Mouse (Mus musculus) lung, embryonic 15.5 days (tissue): ENCODE measurements around the gene Phf5a. TPM values are rescaled to one million over a fixed set of nuclear protein-coding genes. Genes with fewer than 3 reads are reported as not detected.

Experiments
- ATAC-seq: fragments of 200-750 bp; cut with Nextera tagmentation; 2 replicates; pipeline ENCODE4 v1.8.0; 2017; ENCODE audit warnings: moderate number of reproducible peaks, borderline replicate concordance; ENCODE audit not compliant: low FRiP score, low TSS enrichment; ENCODE audit errors: extremely low read depth
- H3K27ac ChIP-seq: fragments of 300-500 bp; sonication (generic); 2 replicates; pipeline ENCODE4 v1.5.1; 2015; ENCODE audit warnings: moderate library complexity, mild to moderate bottlenecking, inconsistent platforms
- H3K27me3 ChIP-seq: fragments of 300-500 bp; sonication (generic); 2 replicates; pipeline ENCODE4 v1.6.1; 2015; ENCODE audit warnings: inconsistent platforms
- H3K36me3 ChIP-seq: fragments of 300-500 bp; sonication (generic); 2 replicates; pipeline ENCODE4 v1.6.1; 2015; ENCODE audit warnings: inconsistent platforms
- H3K4me1 ChIP-seq: fragments of 300-500 bp; sonication (generic); 2 replicates; pipeline ENCODE4 v1.6.1; 2015; ENCODE audit warnings: inconsistent platforms
- H3K4me2 ChIP-seq: fragments of 300-500 bp; sonication (generic); 2 replicates; pipeline ENCODE4 v1.6.1; 2015; ENCODE audit warnings: inconsistent platforms, mild to moderate bottlenecking, moderate library complexity
- H3K4me3 ChIP-seq: fragments of 300-500 bp; sonication (generic); 2 replicates; pipeline ENCODE4 v1.5.1; 2015; ENCODE audit warnings: mild to moderate bottlenecking, inconsistent platforms
- H3K9ac ChIP-seq: fragments of 300-500 bp; sonication (generic); 2 replicates; pipeline ENCODE4 v1.6.1; 2015; ENCODE audit warnings: inconsistent platforms
- H3K9me3 ChIP-seq: fragments of 300-500 bp; sonication (generic); 2 replicates; pipeline ENCODE4 v1.6.1; 2016; ENCODE audit warnings: inconsistent platforms
- WGBS: fragments of 180-500 bp; shearing (Covaris S2); methylation state at CpG from one replicate; pipeline ENCODE4 v1.1.7; 2015; 5-methylcytosine and 5-hydroxymethylcytosine counted together
- polyA plus RNA-seq: library from polyadenylated mRNA; unstranded; fragments of >200 nt; fragmentation: Nextera tagmentation; extraction: Ambion mirVana; gene quantifications from 2 replicates; pipeline ENCODE4 v1.2.1, GENCODE M21; 2015

The Phf5a gene
- polyA plus RNA-seq, 1 experiment from 2014 or later = 172 TPM

DNA sequence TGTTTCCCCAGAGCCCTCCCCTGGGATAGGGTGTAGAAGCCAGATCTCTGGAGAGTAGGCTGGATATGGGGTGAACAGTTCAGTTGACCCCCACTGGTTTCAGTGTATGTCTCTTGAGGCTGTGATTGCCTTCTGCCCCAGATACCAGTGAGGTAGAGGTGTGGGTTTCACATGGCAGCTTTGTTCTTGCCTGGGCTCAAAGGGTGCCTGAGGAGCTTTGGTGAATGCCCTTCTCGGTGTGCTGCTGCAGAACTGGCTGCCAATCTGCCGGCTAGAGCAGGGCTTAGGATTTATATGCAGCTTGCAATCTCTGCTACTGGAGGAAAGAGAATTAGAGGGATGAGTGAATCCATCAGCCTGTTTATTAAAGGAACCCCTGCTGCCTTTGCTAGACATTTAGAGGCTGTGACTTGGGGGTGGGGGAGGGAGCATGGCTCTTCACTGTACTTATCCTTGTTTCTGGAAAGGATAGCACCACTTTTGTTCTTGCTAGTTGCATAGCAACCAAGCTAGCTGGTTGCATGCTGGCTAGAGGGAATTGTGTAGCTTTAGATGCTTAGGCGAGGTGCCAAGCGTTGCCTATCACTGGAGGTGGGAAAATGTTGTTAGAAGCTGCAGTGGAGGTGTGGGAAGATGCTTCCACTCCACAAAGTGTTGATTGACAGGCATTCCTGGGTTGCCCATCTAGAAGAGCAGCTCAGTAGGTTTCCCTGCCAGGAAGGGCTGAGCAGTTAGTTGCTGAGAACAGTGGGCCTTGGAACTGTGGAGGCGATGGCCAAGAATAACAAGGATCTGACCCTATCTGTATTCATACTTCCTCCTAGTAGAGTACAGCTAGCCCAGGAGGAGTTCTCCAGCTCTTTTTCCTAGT lies 8.1 kb upstream of the Phf5a start:
- ATAC-seq = no peak
- H3K27ac ChIP-seq = no peak overlapping the region
- no peaks in the 10 kb centered on the region for H3K27me3 ChIP-seq
- no peak overlapping the region for H3K4me2 ChIP-seq
- no peaks in the 10 kb centered on the region for H3K9me3 ChIP-seq
- H3K36me3 ChIP-seq = 0 out of 2 replicates have a peak, but pooled peaks cover 3% of the 10 kb centered on the region
- no peak overlapping the region for H3K9ac ChIP-seq
- 72% methylated on average over 5 of the region's 5 CpGs for WGBS
- H3K4me3 ChIP-seq = no peak overlapping the region
- no peaks in the 10 kb centered on the region for H3K4me1 ChIP-seq

GRCm38 (mm10) chr15:81872262-81873136 lies 788 bp upstream of the Phf5a start, which contains the start of gene Aco2:
Gene Aco2 (plus strand): TSS chr15:81872309.
- H3K36me3 ChIP-seq = peaks cover 33% of the 10 kb centered on the region
- H3K27ac ChIP-seq = peak within 1 kb of the TSS; percentile 97
- ATAC-seq = peak; percentile 90
- peaks cover 17% of the 10 kb centered on the region for H3K4me1 ChIP-seq
- H3K27me3 ChIP-seq = no peaks in the 10 kb centered on the region
- H3K4me2 ChIP-seq = peak within 1 kb of the TSS; percentile 74
- H3K9me3 ChIP-seq = no peaks in the 10 kb centered on the region
- H3K4me3 ChIP-seq = peak within 1 kb of the TSS; percentile 85
- H3K9ac ChIP-seq = peak within 1 kb of the TSS; percentile 74
- WGBS = 1% methylated on average over 53 of the region's 53 CpGs

- H3K4me2 ChIP-seq = no peak overlapping the region
- ATAC-seq = no peak
- no peaks in the 10 kb centered on the region for H3K9me3 ChIP-seq
- WGBS = 95% methylated on average over 5 of the region's 5 CpGs
- H3K4me1 ChIP-seq = peaks cover 17% of the 10 kb centered on the region
- H3K27ac ChIP-seq = no peak overlapping the region
- no peak overlapping the region for H3K4me3 ChIP-seq
- no peaks in the 10 kb centered on the region for H3K27me3 ChIP-seq
- peaks cover 59% of the 10 kb centered on the region for H3K36me3 ChIP-seq
- H3K9ac ChIP-seq = no peak overlapping the region
These were observed 1.7 kb downstream of the Phf5a start for GRCm38 (mm10) chr15:81869985-81870384.

DNA sequence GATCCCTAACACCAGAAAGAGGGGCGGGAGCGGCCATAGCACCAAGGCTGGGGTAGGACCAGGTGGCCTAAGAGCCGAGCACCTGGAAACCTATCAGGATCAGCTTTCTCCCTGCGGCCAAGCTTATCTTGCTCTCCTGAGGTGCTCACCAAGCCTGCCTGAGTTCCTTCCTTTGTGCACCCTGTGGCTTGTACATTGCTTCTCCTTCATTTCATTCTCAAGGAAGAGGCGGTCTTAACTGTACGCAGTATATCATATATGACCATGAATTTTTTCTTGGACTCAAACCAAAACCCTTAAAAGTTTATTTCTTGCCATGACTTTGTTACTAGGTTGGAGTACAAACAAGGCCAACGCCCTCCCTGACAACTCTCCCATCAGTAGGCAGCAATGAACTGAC lies 7.5 kb downstream of the Phf5a start:
- no peak overlapping the region for H3K4me3 ChIP-seq
- no peaks in the 10 kb centered on the region for H3K27me3 ChIP-seq
- peaks cover 11% of the 10 kb centered on the region for H3K4me1 ChIP-seq
- 91% methylated on average over 7 of the region's 7 CpGs for WGBS
- H3K9ac ChIP-seq = no peak overlapping the region
- no peaks in the 10 kb centered on the region for H3K9me3 ChIP-seq
- H3K27ac ChIP-seq = no peak overlapping the region
- peaks cover 56% of the 10 kb centered on the region for H3K36me3 ChIP-seq
- no peak overlapping the region for H3K4me2 ChIP-seq
- no peak for ATAC-seq

DNA sequence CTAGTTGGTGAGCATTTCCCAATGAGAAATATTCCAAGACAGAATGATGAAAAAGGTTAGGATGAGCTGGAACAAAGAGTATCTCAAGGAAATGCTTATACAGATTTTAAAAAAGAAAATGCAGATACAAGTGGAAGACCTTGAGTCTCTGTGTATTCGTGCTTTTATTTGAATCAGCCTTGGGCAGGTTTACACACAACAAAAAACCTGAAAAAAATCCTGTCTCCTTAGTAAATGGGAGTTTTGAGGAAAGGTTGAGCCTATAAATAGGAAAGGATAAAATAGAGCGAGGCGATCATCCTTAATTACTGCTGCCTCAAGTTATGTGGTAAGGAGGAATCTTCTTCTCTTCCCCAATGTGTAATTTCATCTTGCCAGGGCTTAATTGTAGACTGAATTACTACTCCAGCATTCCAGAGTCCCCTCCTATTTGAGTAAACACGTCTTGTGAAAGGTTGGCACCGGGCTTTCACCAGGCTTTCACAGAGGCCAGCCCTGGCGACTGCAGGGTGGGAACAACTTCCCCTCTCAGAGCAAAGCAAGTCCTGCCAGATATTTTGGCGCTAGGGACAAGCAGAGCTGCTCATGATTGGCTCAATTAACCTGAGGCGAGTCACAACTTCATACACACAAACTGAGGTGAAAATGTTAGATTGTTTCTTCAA lies 11.1 kb downstream of the Phf5a start:
- H3K4me3 ChIP-seq = peak overlapping the region; percentile 76

DNA sequence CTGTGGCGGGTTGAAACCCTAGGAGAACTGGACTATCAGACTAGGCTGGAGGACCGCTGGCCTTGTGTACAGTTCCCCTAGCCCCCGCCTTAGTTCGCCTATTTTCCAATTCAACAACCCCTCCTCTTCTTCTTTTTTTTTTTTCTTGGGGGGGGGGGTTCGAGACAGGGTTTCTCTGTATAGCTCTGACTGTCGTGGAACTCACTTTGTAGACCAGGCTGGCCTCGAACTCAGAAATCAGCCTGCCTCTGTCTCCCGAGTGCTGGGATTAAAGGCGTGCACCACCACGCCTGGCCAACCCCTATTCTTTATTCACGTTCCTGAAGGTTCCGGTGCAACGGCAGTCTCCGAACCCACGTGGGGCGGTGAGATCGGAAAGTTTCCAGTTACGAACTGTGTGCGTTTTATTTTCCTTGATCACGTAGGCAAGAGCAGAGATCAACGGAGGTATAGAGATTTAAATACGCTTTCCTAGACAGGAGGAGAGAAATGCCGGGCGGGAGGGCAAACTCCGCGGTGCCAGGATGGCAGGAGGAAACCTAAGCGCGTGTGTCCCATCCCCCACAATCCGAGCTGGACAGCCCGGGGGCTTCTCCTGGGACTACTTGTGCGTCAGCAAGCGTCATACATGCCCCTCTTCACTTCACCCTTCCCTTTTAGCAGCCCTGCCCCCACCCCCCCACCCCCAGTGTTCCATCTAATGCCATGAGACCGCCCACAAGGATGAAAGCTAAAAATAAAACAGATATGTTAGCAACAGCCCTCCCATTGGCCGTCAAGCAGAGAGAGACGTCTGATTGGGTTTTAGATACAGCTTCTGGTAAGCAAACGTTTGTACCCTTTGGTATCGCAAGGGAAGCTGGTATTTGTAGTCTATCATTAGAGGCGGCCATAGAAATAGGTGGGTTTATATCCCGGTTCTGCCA lies 12.1 kb downstream of the Phf5a start:
- H3K36me3 ChIP-seq = peaks cover 11% of the 10 kb centered on the region
- H3K27me3 ChIP-seq = no peaks in the 10 kb centered on the region
- H3K4me1 ChIP-seq = peaks cover 25% of the 10 kb centered on the region
- peak overlapping the region; percentile 87 for H3K9ac ChIP-seq
- H3K4me3 ChIP-seq = peak overlapping the region; percentile 76
- H3K27ac ChIP-seq = peak overlapping the region; percentile 98
- H3K4me2 ChIP-seq = peak overlapping the region; percentile 86
- peak; percentile 85 for ATAC-seq
- no peaks in the 10 kb centered on the region for H3K9me3 ChIP-seq
- under 1% methylated on average over 39 of the region's 39 CpGs for WGBS

More for the DNA sequence above, 11.1 kb downstream of the Phf5a start:
- Histone ChIP-seq H3K27ac (peak overlapping the region; percentile 93), H3K4me2 (peak overlapping the region; percentile 86), H3K9ac (0 out of 2 replicates have a peak overlapping the region, but pooled peaks have one; percentile 14), H3K36me3 (peaks cover 20% of the 10 kb centered on the region), H3K4me1 (peaks cover 20% of the 10 kb centered on the region), H3K9me3 (no peaks in the 10 kb centered on the region), H3K27me3 (no peaks in the 10 kb centered on the region)
- ATAC-seq = no peak
- WGBS = 32% methylated on average over 8 of the region's 8 CpGs

DNA sequence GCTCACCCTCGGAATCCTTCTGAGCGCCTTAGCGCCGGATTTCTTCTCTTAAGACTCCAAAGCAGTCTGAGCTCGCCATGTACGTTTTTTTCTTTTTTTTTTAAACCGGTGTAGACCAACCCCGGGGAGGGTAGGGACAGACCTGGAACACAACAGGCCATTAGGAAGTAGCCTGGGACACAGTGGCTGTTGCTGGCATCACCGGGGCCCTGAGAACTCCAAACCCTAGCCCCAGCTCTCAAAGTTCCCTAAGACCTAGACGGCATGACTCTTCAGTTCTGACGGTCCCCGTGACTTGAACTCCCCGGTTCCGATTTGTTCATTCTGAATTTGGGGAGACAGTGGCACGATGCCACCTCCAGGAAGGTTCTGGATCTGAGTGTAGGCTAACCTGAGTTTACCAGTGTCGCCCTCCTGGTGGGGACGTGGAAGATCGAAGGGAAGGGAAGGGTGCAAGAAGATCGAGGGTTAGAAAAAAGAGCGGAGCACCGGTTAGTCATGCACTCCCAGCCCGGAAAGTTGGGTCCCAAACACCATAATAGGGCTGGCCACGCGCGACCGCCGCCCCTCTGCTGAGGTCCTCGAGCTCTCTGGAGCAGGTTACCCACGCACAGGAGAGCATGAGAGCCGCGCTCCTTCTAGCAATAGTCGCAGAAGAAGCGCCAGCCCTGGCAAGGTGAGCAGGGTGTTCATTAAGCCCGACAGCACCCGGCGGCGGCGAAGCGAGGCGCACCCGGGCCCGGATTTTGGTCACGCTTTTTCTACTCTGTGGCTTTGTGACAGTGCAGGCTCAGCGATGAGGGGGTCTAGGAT lies 13.0 kb downstream of the Phf5a start, which contains the start of gene Tob2:
TSS of gene Tob2 (minus strand) at position 280 of the 813 bp plus-strand sequence.
- peak within 1 kb of the TSS; percentile 98 for H3K27ac ChIP-seq
- H3K4me1 ChIP-seq = peaks cover 25% of the 10 kb centered on the region
- peak within 1 kb of the TSS; percentile 86 for H3K4me2 ChIP-seq
- under 1% methylated on average over 44 of the region's 44 CpGs for WGBS
- H3K9ac ChIP-seq = peak within 1 kb of the TSS; percentile 87
- no peaks in the 10 kb centered on the region for H3K9me3 ChIP-seq
- no peaks in the 10 kb centered on the region for H3K27me3 ChIP-seq
- H3K4me3 ChIP-seq = peak within 1 kb of the TSS; percentile 76
- ATAC-seq = peak; percentile 8
- H3K36me3 ChIP-seq = peaks cover 11% of the 10 kb centered on the region

- Histone ChIP-seq H3K27me3 (no peaks in the 10 kb centered on the region), H3K4me3 (peak overlapping the region; percentile 76), H3K4me1 (peaks cover 25% of the 10 kb centered on the region), H3K9ac (peak overlapping the region; percentile 87), H3K27ac (peak overlapping the region; percentile 98), H3K36me3 (peaks cover 12% of the 10 kb centered on the region), H3K4me2 (peak overlapping the region; percentile 86), H3K9me3 (no peaks in the 10 kb centered on the region)
- WGBS = 0% methylated on average over 23 of the region's 23 CpGs
- ATAC-seq = peak; percentile 25
These were observed 13.6 kb downstream of the Phf5a start for GRCm38 (mm10) chr15:81858138-81858516.

DNA sequence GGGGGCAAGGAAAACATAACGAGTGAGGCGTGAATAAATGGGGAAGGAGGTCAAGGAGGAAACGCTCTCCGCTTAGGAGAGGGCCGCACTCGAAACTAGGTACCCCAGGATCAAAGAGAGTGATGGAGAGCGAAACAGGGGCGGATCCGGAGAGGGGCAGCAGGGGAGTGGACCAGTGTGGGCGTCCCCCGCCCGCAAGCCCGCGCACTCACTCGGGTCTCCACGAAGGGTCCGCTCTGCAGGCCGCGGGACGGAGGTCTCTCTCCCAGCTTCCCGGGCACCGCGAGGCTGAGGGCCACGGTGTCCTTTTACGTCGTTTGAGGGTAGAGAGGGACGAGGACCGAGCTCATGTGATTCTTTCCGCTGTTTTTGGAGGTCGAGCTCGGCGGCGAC lies 14.0 kb downstream of the Phf5a start:
- 0% methylated on average over 33 of the region's 33 CpGs for WGBS
- Histone ChIP-seq H3K27me3 (no peaks in the 10 kb centered on the region), H3K9ac (peak overlapping the region; percentile 87), H3K27ac (peak overlapping the region; percentile 98), H3K4me3 (peak overlapping the region; percentile 76), H3K4me1 (peaks cover 25% of the 10 kb centered on the region), H3K4me2 (peak overlapping the region; percentile 86), H3K36me3 (peaks cover 12% of the 10 kb centered on the region), H3K9me3 (no peaks in the 10 kb centered on the region)
- no peak for ATAC-seq
